Mouse (Mus musculus): ENCODE measurements around the gene Cracr2b.
"Not testable (repeated sequence)": the region's sequence is repeated elsewhere in the genome, so short reads cannot be mapped to it uniquely, and the experiment has no call there.

DNA sequence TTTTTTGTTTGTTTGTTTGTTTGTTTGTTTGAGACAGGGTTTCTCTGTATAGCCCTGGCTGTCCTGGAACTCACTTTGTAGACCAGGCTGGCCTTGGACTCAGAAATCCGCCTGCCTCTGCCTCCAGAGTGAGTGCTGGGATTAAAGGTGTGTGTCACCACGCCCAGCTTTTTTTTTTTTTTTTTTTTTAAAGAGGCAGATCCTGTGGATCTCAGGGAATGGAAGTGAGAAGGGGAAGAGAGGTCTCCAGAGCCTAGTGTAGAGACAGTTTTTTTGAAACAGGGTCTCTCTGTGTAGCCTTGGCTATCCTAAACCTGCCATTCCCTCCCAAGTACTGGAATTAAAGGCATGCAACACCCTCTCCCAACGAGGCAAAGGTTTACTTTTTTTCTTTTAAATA, 14.5 kb upstream of the Cracr2b start:
- not testable (repeated sequence) for TF ChIP-seq CTCF (IDR thresholded peaks at IDR 0.05); POLR2A (IDR thresholded peaks at IDR 0.05; ENCODE audit: insufficient read depth, low read depth, low read length)
